Mouse (Mus musculus): ENCODE data around the gene 8030474K03Rik. TPM values are rescaled to one million over a fixed set of nuclear protein-coding genes. Genes with fewer than 3 reads are reported as not detected.

Gene 8030474K03Rik
- polyA plus RNA-seq (2014; fragmentation: Nextera tagmentation; extraction: Ambion mirVana) = 0.20 TPM in 1 of 2 replicates, not detected in the other

GRCm38 (mm10) chrX:101794342-101794741 lies at the start of gene 8030474K03Rik, which contains the start of gene Gm4779:
Gene 8030474K03Rik (plus strand): TSS chrX:101794656.
Gene Gm4779 (minus strand): TSS chrX:101794423.
- no peak within 1 kb of the TSS for H3K9ac ChIP-seq (ENCODE audit: low read depth, low read length)
- no peaks in the 10 kb centered on the region for H3K4me1 ChIP-seq (ENCODE audit: control insufficient read depth, insufficient read depth, low read length)
- no peak within 1 kb of the TSS for H3K4me3 ChIP-seq (ENCODE audit: low read depth, low read length)
- no peak within 1 kb of the TSS for H3K27ac ChIP-seq (ENCODE audit: low read depth, low read length)
- H3K27me3 ChIP-seq (ENCODE audit: control insufficient read depth, insufficient read depth, low read length) = no peaks in the 10 kb centered on the region
- 90% methylated on average over 35 of the region's 35 CpGs for WGBS (ENCODE audit: insufficient replicate concordance)
- ATAC-seq (replicated peaks; ENCODE audit: insufficient number of reproducible peaks, low FRiP score, low TSS enrichment) = no peak
- no peak within 1 kb of the TSS for H3K4me2 ChIP-seq
- H3K36me3 ChIP-seq (ENCODE audit: control insufficient read depth, insufficient read depth, low read length) = no peaks in the 10 kb centered on the region
- peaks cover 3% of the 10 kb centered on the region; the same call in 1 of the 2 replicates for H3K9me3 ChIP-seq (replicated peaks; ENCODE audit: control insufficient read depth, low read length)

- no peak overlapping the region for H3K9ac ChIP-seq (ENCODE audit: low read depth, low read length)
- no peak overlapping the region for H3K4me3 ChIP-seq (ENCODE audit: low read depth, low read length)
- no peak overlapping the region for H3K4me2 ChIP-seq
- H3K27me3 ChIP-seq (ENCODE audit: control insufficient read depth, insufficient read depth, low read length) = peaks cover 8% of the 10 kb centered on the region
- no peak overlapping the region for H3K27ac ChIP-seq (ENCODE audit: low read depth, low read length)
- WGBS (ENCODE audit: insufficient replicate concordance) = 61% methylated on average over 4 of the region's 4 CpGs
- H3K36me3 ChIP-seq (ENCODE audit: control insufficient read depth, insufficient read depth, low read length) = no peaks in the 10 kb centered on the region
- no peak for ATAC-seq (replicated peaks; ENCODE audit: insufficient number of reproducible peaks, low FRiP score, low TSS enrichment)
- no peaks in the 10 kb centered on the region for H3K4me1 ChIP-seq (ENCODE audit: control insufficient read depth, insufficient read depth, low read length)
- H3K9me3 ChIP-seq (replicated peaks; ENCODE audit: control insufficient read depth, low read length) = no peaks in the 10 kb centered on the region
These were observed 44.3 kb upstream of the 8030474K03Rik start for GRCm38 (mm10) chrX:101750144-101750543.

GRCm38 (mm10) chrX:101754478-101754877 lies 40.0 kb upstream of the 8030474K03Rik start:
- no peaks in the 10 kb centered on the region for H3K4me1 ChIP-seq (ENCODE audit: control insufficient read depth, insufficient read depth, low read length)
- H3K9ac ChIP-seq (ENCODE audit: low read depth, low read length) = no peak overlapping the region
- H3K27ac ChIP-seq (ENCODE audit: low read depth, low read length) = no peak overlapping the region
- no peak overlapping the region for H3K4me3 ChIP-seq (ENCODE audit: low read depth, low read length)
- H3K27me3 ChIP-seq (ENCODE audit: control insufficient read depth, insufficient read depth, low read length) = peaks cover 11% of the 10 kb centered on the region
- no peak for ATAC-seq (replicated peaks; ENCODE audit: insufficient number of reproducible peaks, low FRiP score, low TSS enrichment)
- WGBS (ENCODE audit: insufficient replicate concordance) = 65% methylated on average over 5 of the region's 5 CpGs
- no peaks in the 10 kb centered on the region for H3K36me3 ChIP-seq (ENCODE audit: control insufficient read depth, insufficient read depth, low read length)
- H3K9me3 ChIP-seq (replicated peaks; ENCODE audit: control insufficient read depth, low read length) = no peaks in the 10 kb centered on the region
- no peak overlapping the region for H3K4me2 ChIP-seq

GRCm38 (mm10) chrX:101764621-101765020 lies 29.8 kb upstream of the 8030474K03Rik start:
- 64% methylated on average over 5 of the region's 5 CpGs for WGBS (ENCODE audit: insufficient replicate concordance)

GRCm38 (mm10) chrX:101765111-101765510 lies 29.3 kb upstream of the 8030474K03Rik start:
- Histone ChIP-seq H3K27ac (ENCODE audit: low read depth, low read length) (no peak overlapping the region), H3K36me3 (ENCODE audit: control insufficient read depth, insufficient read depth, low read length) (no peaks in the 10 kb centered on the region), H3K9ac (ENCODE audit: low read depth, low read length) (no peak overlapping the region), H3K4me1 (ENCODE audit: control insufficient read depth, insufficient read depth, low read length) (no peaks in the 10 kb centered on the region), H3K27me3 (ENCODE audit: control insufficient read depth, insufficient read depth, low read length) (peaks cover 6% of the 10 kb centered on the region; the same call in 1 of the 2 replicates), H3K9me3 (replicated peaks; ENCODE audit: control insufficient read depth, low read length) (no peaks in the 10 kb centered on the region), H3K4me2 (no peak overlapping the region), H3K4me3 (ENCODE audit: low read depth, low read length) (no peak overlapping the region)
- WGBS (ENCODE audit: insufficient replicate concordance) = 76% methylated on average over 4 of the region's 4 CpGs
- ATAC-seq (replicated peaks; ENCODE audit: insufficient number of reproducible peaks, low FRiP score, low TSS enrichment) = no peak

More at GRCm38 (mm10) chrX:101764621-101765020, 29.8 kb upstream of the 8030474K03Rik start:
- Histone ChIP-seq H3K9me3 (replicated peaks; ENCODE audit: control insufficient read depth, low read length) (no peaks in the 10 kb centered on the region), H3K36me3 (ENCODE audit: control insufficient read depth, insufficient read depth, low read length) (no peaks in the 10 kb centered on the region), H3K4me1 (ENCODE audit: control insufficient read depth, insufficient read depth, low read length) (no peaks in the 10 kb centered on the region), H3K9ac (ENCODE audit: low read depth, low read length) (no peak overlapping the region), H3K27ac (ENCODE audit: low read depth, low read length) (no peak overlapping the region), H3K4me2 (no peak overlapping the region), H3K27me3 (ENCODE audit: control insufficient read depth, insufficient read depth, low read length) (peaks cover 6% of the 10 kb centered on the region; the same call in 1 of the 2 replicates), H3K4me3 (ENCODE audit: low read depth, low read length) (no peak overlapping the region)
- ATAC-seq (replicated peaks; ENCODE audit: insufficient number of reproducible peaks, low FRiP score, low TSS enrichment) = no peak

- WGBS (ENCODE audit: insufficient replicate concordance) = 62% methylated on average over 7 of the region's 7 CpGs
- no peak overlapping the region for H3K4me3 ChIP-seq (ENCODE audit: low read depth, low read length)
- ATAC-seq (replicated peaks; ENCODE audit: insufficient number of reproducible peaks, low FRiP score, low TSS enrichment) = no peak
- no peaks in the 10 kb centered on the region for H3K4me1 ChIP-seq (ENCODE audit: control insufficient read depth, insufficient read depth, low read length)
- H3K9me3 ChIP-seq (replicated peaks; ENCODE audit: control insufficient read depth, low read length) = no peaks in the 10 kb centered on the region
- H3K9ac ChIP-seq (ENCODE audit: low read depth, low read length) = no peak overlapping the region
- no peak overlapping the region for H3K4me2 ChIP-seq
- no peak overlapping the region for H3K27ac ChIP-seq (ENCODE audit: low read depth, low read length)
- H3K27me3 ChIP-seq (ENCODE audit: control insufficient read depth, insufficient read depth, low read length) = peaks cover 11% of the 10 kb centered on the region; the same call in 1 of the 2 replicates
- no peaks in the 10 kb centered on the region for H3K36me3 ChIP-seq (ENCODE audit: control insufficient read depth, insufficient read depth, low read length)
These were observed 27.2 kb upstream of the 8030474K03Rik start for GRCm38 (mm10) chrX:101767280-101767679.

GRCm38 (mm10) chrX:101769478-101769877 lies 25.0 kb upstream of the 8030474K03Rik start:
- H3K9me3 ChIP-seq (replicated peaks; ENCODE audit: control insufficient read depth, low read length) = no peaks in the 10 kb centered on the region
- no peak overlapping the region for H3K9ac ChIP-seq (ENCODE audit: low read depth, low read length)
- no peaks in the 10 kb centered on the region for H3K36me3 ChIP-seq (ENCODE audit: control insufficient read depth, insufficient read depth, low read length)
- no peaks in the 10 kb centered on the region for H3K4me1 ChIP-seq (ENCODE audit: control insufficient read depth, insufficient read depth, low read length)
- H3K27me3 ChIP-seq (ENCODE audit: control insufficient read depth, insufficient read depth, low read length) = peaks cover 15% of the 10 kb centered on the region; the same call in 1 of the 2 replicates
- no peak overlapping the region for H3K27ac ChIP-seq (ENCODE audit: low read depth, low read length)
- WGBS (ENCODE audit: insufficient replicate concordance) = 53% methylated on average over 2 of the region's 2 CpGs
- H3K4me3 ChIP-seq (ENCODE audit: low read depth, low read length) = no peak overlapping the region
- ATAC-seq (replicated peaks; ENCODE audit: insufficient number of reproducible peaks, low FRiP score, low TSS enrichment) = no peak
- no peak overlapping the region for H3K4me2 ChIP-seq

GRCm38 (mm10) chrX:101770307-101770706 lies 24.1 kb upstream of the 8030474K03Rik start:
- H3K27ac ChIP-seq (ENCODE audit: low read depth, low read length) = no peak overlapping the region
- no peak overlapping the region for H3K4me3 ChIP-seq (ENCODE audit: low read depth, low read length)
- H3K9ac ChIP-seq (ENCODE audit: low read depth, low read length) = no peak overlapping the region
- no peaks in the 10 kb centered on the region for H3K9me3 ChIP-seq (replicated peaks; ENCODE audit: control insufficient read depth, low read length)
- H3K36me3 ChIP-seq (ENCODE audit: control insufficient read depth, insufficient read depth, low read length) = no peaks in the 10 kb centered on the region
- no peak for ATAC-seq (replicated peaks; ENCODE audit: insufficient number of reproducible peaks, low FRiP score, low TSS enrichment)
- WGBS (ENCODE audit: insufficient replicate concordance) = 46% methylated on average over 3 of the region's 3 CpGs
- no peak overlapping the region for H3K4me2 ChIP-seq
- no peaks in the 10 kb centered on the region for H3K4me1 ChIP-seq (ENCODE audit: control insufficient read depth, insufficient read depth, low read length)
- peaks cover 12% of the 10 kb centered on the region; the same call in 1 of the 2 replicates for H3K27me3 ChIP-seq (ENCODE audit: control insufficient read depth, insufficient read depth, low read length)

GRCm38 (mm10) chrX:101772035-101772434 lies 22.4 kb upstream of the 8030474K03Rik start:
- Histone ChIP-seq H3K4me3 (ENCODE audit: low read depth, low read length) (no peak overlapping the region), H3K9ac (ENCODE audit: low read depth, low read length) (no peak overlapping the region), H3K4me1 (ENCODE audit: control insufficient read depth, insufficient read depth, low read length) (no peaks in the 10 kb centered on the region), H3K4me2 (no peak overlapping the region), H3K27ac (ENCODE audit: low read depth, low read length) (no peak overlapping the region), H3K36me3 (ENCODE audit: control insufficient read depth, insufficient read depth, low read length) (no peaks in the 10 kb centered on the region), H3K27me3 (ENCODE audit: control insufficient read depth, insufficient read depth, low read length) (peaks cover 12% of the 10 kb centered on the region; the same call in 1 of the 2 replicates), H3K9me3 (replicated peaks; ENCODE audit: control insufficient read depth, low read length) (no peaks in the 10 kb centered on the region)
- WGBS (ENCODE audit: insufficient replicate concordance) = 38% methylated on average over 5 of the region's 5 CpGs
- no peak for ATAC-seq (replicated peaks; ENCODE audit: insufficient number of reproducible peaks, low FRiP score, low TSS enrichment)
